Mouse (Mus musculus) ES-E14 (cell line): ENCODE results near the gene Sh3pxd2b.

Experiments
- CHD2 ChIP-seq: IDR thresholded peaks from 2 replicates; pipeline ENCODE4 v1.6.1; 2014; ENCODE audit warnings: mild to moderate bottlenecking, low read depth, low read length, inconsistent platforms
- HCFC1 ChIP-seq: IDR thresholded peaks from 2 replicates; pipeline ENCODE4 v1.6.1; 2012; ENCODE audit warnings: low read length, inconsistent platforms, borderline replicate concordance; ENCODE audit not compliant: insufficient read depth
- MAFK ChIP-seq: IDR thresholded peaks from 2 replicates; pipeline ENCODE4 v1.6.1; 2014; ENCODE audit warnings: mild to moderate bottlenecking, low read depth, low read length, inconsistent platforms; ENCODE audit not compliant: insufficient read depth
- ZC3H11A ChIP-seq: IDR thresholded peaks from 2 replicates; pipeline ENCODE4 v1.6.1; 2012; ENCODE audit warnings: low read depth, mild to moderate bottlenecking, inconsistent platforms, low read length, borderline replicate concordance
- ZNF384 ChIP-seq: IDR thresholded peaks from 2 replicates; pipeline ENCODE4 v1.6.1; 2012; ENCODE audit warnings: low read depth, low read length, inconsistent platforms

DNA sequence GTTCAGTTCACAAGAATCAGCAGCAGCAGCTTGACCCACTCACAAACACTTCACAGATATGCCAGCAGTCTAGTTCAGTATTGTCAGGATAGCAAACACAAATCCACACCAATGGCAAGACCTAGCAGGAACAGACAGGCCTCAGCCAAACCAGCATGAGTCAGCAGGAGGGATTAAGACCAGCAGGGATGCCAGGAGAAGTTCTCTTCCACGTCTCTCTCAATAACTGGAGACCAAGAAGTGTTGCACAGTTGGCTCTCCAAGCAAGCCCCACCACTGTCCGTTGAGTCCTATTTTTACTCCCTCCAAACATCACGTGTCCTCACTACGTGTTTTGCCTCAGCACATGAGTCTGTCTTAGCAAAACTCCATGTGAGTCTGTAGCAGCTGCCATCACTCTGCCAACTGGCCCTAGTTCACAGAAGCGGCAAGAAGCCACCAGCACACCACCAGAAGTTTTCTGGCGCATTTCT, 11.1 kb upstream of the Sh3pxd2b start:
- no peak for TF ChIP-seq ZC3H11A
- TF ChIP-seq ZNF384: no peak
- TF ChIP-seq HCFC1: no peak
- no peak for TF ChIP-seq MAFK
- TF ChIP-seq CHD2: no peak
